In genomic region chr8:108612815-108613214, GRCm38 (mm10) we compare ENCODE assay signal across 10 mouse cellular contexts.
DNase-seq lines count a peak whose midpoint lies in the region; ATAC-seq and TF ChIP-seq lines count a peak whose summit lies in the region.
"Had no signal": no experiment of that assay in that cellular context is flagged by ENCODE, and none has a peak within 500 bp of the region (broad histone marks: within the 10 kb centered on the region; RNA-seq: fewer than 3 reads in every experiment).

No protein-coding gene starts in this region.

- peak; percentile 4 for DNase-seq in brain, adult 2 months (ENCODE audit: low read depth, low spot score)
- DNase-seq in kidney, adult 18-20 months = peak; percentile 14
- peak; percentile 51 for DNase-seq in lung, postnatal 14 days
- no peak for DNase-seq in frontal cortex, postnatal 14 days (ENCODE audit: low spot score in 2 of 2)
- no peak for DNase-seq in right cerebral cortex, adult 18-20 months
- DNase-seq: cerebellum, postnatal 14 days had no signal

- ATAC-seq in intestine, postnatal 0 days = no peak
- ATAC-seq in intestine, embryonic 15.5 days = no peak
- no peak for ATAC-seq in hindbrain, embryonic 13.5 days (ENCODE audit: low FRiP score)
- ATAC-seq: Patski had no signal

- no peak overlapping the region for H3K9ac ChIP-seq in intestine, postnatal 0 days (ENCODE audit: low read depth, low read length)
- H3K9ac ChIP-seq in intestine, embryonic 15.5 days = no peak overlapping the region
- no peak overlapping the region for H3K9ac ChIP-seq in hindbrain, embryonic 13.5 days

- H3K27ac ChIP-seq in intestine, postnatal 0 days (ENCODE audit: low read depth, low read length) = no peak overlapping the region
- H3K27ac ChIP-seq in intestine, embryonic 15.5 days = no peak overlapping the region
- H3K27ac ChIP-seq in hindbrain, embryonic 13.5 days = no peak overlapping the region

- WGBS in intestine, postnatal 0 days = 47% methylated on average over 5 of the region's 5 CpGs
- WGBS in intestine, embryonic 15.5 days = 42% methylated on average over 5 of the region's 5 CpGs
- WGBS in hindbrain, embryonic 13.5 days = 40% methylated on average over 5 of the region's 5 CpGs

- TF ChIP-seq CTCF in intestine, postnatal 0 days (IDR thresholded peaks at IDR 0.05; ENCODE audit: low read depth) = no peak

- no peak overlapping the region for H3K4me3 ChIP-seq in intestine, postnatal 0 days (ENCODE audit: low read depth, low read length)
- no peak overlapping the region for H3K4me3 ChIP-seq in intestine, embryonic 15.5 days (replicated peaks)
- H3K4me3 ChIP-seq in hindbrain, embryonic 13.5 days = no peak overlapping the region

- no peaks in the 10 kb centered on the region for H3K4me1 ChIP-seq in intestine, postnatal 0 days (replicated peaks; ENCODE audit: control insufficient read depth, insufficient read depth, low read length)
- no peaks in the 10 kb centered on the region for H3K4me1 ChIP-seq in intestine, embryonic 15.5 days (replicated peaks)
- H3K4me1 ChIP-seq in hindbrain, embryonic 13.5 days (replicated peaks) = peaks cover 11% of the 10 kb centered on the region; the same call in 1 of the 2 replicates

- 0 out of 2 replicates have a peak overlapping the region, but pooled peaks have one; percentile 3 for H3K4me2 ChIP-seq in intestine, postnatal 0 days (replicated peaks; ENCODE audit: low read depth)
- H3K4me2 ChIP-seq in intestine, embryonic 15.5 days (replicated peaks) = no peak overlapping the region
- no peak overlapping the region for H3K4me2 ChIP-seq in hindbrain, embryonic 13.5 days

- H3K36me3 ChIP-seq in intestine, postnatal 0 days (ENCODE audit: control insufficient read depth, insufficient read depth) = no peaks in the 10 kb centered on the region
- no peaks in the 10 kb centered on the region for H3K36me3 ChIP-seq in intestine, embryonic 15.5 days
- no peaks in the 10 kb centered on the region for H3K36me3 ChIP-seq in hindbrain, embryonic 13.5 days

- H3K27me3 ChIP-seq in intestine, postnatal 0 days (replicated peaks; ENCODE audit: control insufficient read depth, insufficient read depth, low read length) = no peaks in the 10 kb centered on the region
- no peaks in the 10 kb centered on the region for H3K27me3 ChIP-seq in intestine, embryonic 15.5 days (replicated peaks)
- H3K27me3 ChIP-seq in hindbrain, embryonic 13.5 days = 0 out of 2 replicates have a peak, but pooled peaks cover 4% of the 10 kb centered on the region

- H3K9me3 ChIP-seq in intestine, postnatal 0 days (ENCODE audit: control insufficient read depth) = no peaks in the 10 kb centered on the region
- no peaks in the 10 kb centered on the region for H3K9me3 ChIP-seq in intestine, embryonic 15.5 days
- no peaks in the 10 kb centered on the region for H3K9me3 ChIP-seq in hindbrain, embryonic 13.5 days

Comparison
In these comparisons a context has a peak if more than half of its experiments do, and no peak if none do; other contexts are left out.
1. DNase-seq: peak in brain, adult 2 months (single experiment), kidney, adult 18-20 months (single experiment) and lung, postnatal 14 days (single experiment); none in frontal cortex, postnatal 14 days (0 of 2) and right cerebral cortex, adult 18-20 months (single experiment).